Mouse (Mus musculus) intestine, embryonic 14.5 days (tissue): ENCODE measurements around the gene Prdm2. TPM values are rescaled to one million over a fixed set of nuclear protein-coding genes. Genes with fewer than 3 reads are reported as not detected.
A peak's percentile ranks its signal among the peaks of the same experiment; 100 is the strongest.

ENCODE experiments used
- ATAC-seq: fragments of 200-750 bp; cut with Nextera tagmentation; replicated peaks from 2 replicates; pipeline ENCODE4 v1.8.0; 2017; ENCODE audit warnings: low read depth, moderate number of reproducible peaks, moderate TSS enrichment, moderate library complexity; ENCODE audit not compliant: low FRiP score, low TSS enrichment
- DNase-seq: peaks from one replicate; pipeline ENCODE4 v3.0.0-alpha.2; 2018; ENCODE audit warnings: low spot score
- H3K27ac ChIP-seq: fragments of 300-500 bp; sonication (generic); 2 replicates; pipeline ENCODE4 v1.5.1; 2014; ENCODE audit warnings: low read depth, mild to moderate bottlenecking, control low read depth
- H3K27me3 ChIP-seq: fragments of 300-500 bp; sonication (generic); replicated peaks from 2 replicates; pipeline ENCODE4 v1.6.1; 2014; ENCODE audit warnings: low read length, control low read depth; ENCODE audit not compliant: control insufficient read depth, insufficient read depth
- H3K36me3 ChIP-seq: fragments of 300-500 bp; sonication (generic); 2 replicates; pipeline ENCODE4 v1.6.1; 2014; ENCODE audit warnings: low read length, control low read depth; ENCODE audit not compliant: control insufficient read depth, insufficient read depth
- H3K4me1 ChIP-seq: fragments of 300-500 bp; sonication (generic); replicated peaks from 2 replicates; pipeline ENCODE4 v1.6.1; 2014; ENCODE audit warnings: low read length, control low read depth, mixed read lengths; ENCODE audit not compliant: control insufficient read depth, insufficient read depth
- H3K4me2 ChIP-seq: fragments of 300-500 bp; sonication (generic); 2 replicates; pipeline ENCODE4 v1.6.1; 2014; ENCODE audit warnings: low read length
- H3K4me3 ChIP-seq: fragments of 300-500 bp; sonication (generic); 2 replicates; pipeline ENCODE4 v1.5.1; 2014; ENCODE audit warnings: low read depth, low read length, control low read depth, mixed read lengths
- H3K9ac ChIP-seq: fragments of 300-500 bp; sonication (generic); 2 replicates; pipeline ENCODE4 v1.6.1; 2014; ENCODE audit warnings: mild to moderate bottlenecking, low read length
- H3K9me3 ChIP-seq: fragments of 300-500 bp; sonication (generic); 2 replicates; pipeline ENCODE4 v1.6.1; 2016; ENCODE audit warnings: low read length, control low read depth; ENCODE audit not compliant: control insufficient read depth
- WGBS: fragments of 180-500 bp; shearing (Covaris S2); extraction: QIAGEN DNeasy Blood & Tissue Kit; methylation state at CpG from one replicate; pipeline ENCODE4 v1.1.7; 2014; 5-methylcytosine and 5-hydroxymethylcytosine counted together
- polyA plus RNA-seq: library from polyadenylated mRNA; unstranded; fragments of >200 nt; fragmentation: Nextera tagmentation; extraction: Ambion mirVana; gene quantifications from 2 replicates; pipeline ENCODE4 v1.2.1, GENCODE M21; 2014

Prdm2 gene
- polyA plus RNA-seq, 1 experiment from 2014 or later: 12.4 TPM

GRCm38 (mm10) chr4:143197845-143198356 is 14.9 kb downstream of the Prdm2 start:
- Histone ChIP-seq H3K36me3 (no peaks in the 10 kb centered on the region), H3K9me3 (no peaks in the 10 kb centered on the region), H3K4me3 (no peak overlapping the region), H3K27ac (no peak overlapping the region), H3K9ac (no peak overlapping the region), H3K4me1 (no peaks in the 10 kb centered on the region), H3K4me2 (no peak overlapping the region), H3K27me3 (no peaks in the 10 kb centered on the region)
- DNase-seq: peak; percentile 18
- 65% methylated on average over 5 of the region's 5 CpGs for WGBS
- ATAC-seq: no peak

DNA sequence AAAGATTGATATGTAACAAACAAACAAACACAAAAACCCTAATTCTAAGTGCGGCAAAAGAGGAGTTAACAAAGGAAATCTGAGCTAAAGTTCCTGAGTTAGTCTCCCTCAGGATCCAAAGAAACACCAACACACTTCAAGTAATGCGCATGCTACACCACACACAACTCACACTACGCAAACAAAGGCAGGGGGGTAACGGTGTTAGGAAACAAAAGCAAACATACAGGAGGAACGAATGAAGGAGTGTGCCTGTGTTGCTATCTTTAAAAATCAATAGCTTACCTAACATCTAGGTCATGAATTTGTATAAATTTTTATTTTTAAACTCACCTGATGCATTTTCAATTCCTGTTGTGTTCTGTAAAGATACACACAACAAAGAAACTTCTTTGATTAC is 18.5 kb downstream of the Prdm2 start:
- Histone ChIP-seq H3K4me2 (no peak overlapping the region), H3K4me1 (no peaks in the 10 kb centered on the region; the same call in 1 of the 2 replicates), H3K9ac (no peak overlapping the region), H3K36me3 (no peaks in the 10 kb centered on the region), H3K27ac (no peak overlapping the region), H3K4me3 (no peak overlapping the region), H3K27me3 (no peaks in the 10 kb centered on the region), H3K9me3 (no peaks in the 10 kb centered on the region)
- 80% methylated on average over 5 of the region's 5 CpGs for WGBS
- DNase-seq (peak; percentile 3), ATAC-seq (no peak)

DNA sequence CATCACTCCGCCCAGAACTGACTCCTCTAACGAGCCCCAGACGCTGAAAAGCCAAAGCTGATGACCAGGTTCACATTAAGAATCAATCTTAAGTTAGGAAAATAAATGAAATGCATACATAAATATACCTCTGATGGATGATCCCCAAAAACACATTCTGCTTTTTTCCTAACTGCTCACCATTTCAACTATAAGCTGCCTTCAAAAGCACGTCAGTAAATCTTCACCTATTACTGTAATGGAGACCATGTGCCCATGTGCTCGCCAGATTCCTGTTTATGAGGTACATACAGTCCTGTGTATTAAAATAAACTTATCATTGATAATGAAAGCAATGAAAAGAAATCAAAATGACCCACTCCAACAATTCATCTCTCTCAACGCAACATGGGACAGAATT is 19.6 kb downstream of the Prdm2 start:
- H3K27ac ChIP-seq: no peak overlapping the region
- no peak overlapping the region for H3K9ac ChIP-seq
- H3K4me3 ChIP-seq: no peak overlapping the region
- 80% methylated on average over 6 of the region's 6 CpGs for WGBS
- DNase-seq: no peak
- no peaks in the 10 kb centered on the region for H3K27me3 ChIP-seq
- ATAC-seq: no peak
- no peaks in the 10 kb centered on the region for H3K36me3 ChIP-seq
- no peak overlapping the region for H3K4me2 ChIP-seq
- H3K9me3 ChIP-seq: no peaks in the 10 kb centered on the region
- no peaks in the 10 kb centered on the region; the same call in 1 of the 2 replicates for H3K4me1 ChIP-seq

DNA sequence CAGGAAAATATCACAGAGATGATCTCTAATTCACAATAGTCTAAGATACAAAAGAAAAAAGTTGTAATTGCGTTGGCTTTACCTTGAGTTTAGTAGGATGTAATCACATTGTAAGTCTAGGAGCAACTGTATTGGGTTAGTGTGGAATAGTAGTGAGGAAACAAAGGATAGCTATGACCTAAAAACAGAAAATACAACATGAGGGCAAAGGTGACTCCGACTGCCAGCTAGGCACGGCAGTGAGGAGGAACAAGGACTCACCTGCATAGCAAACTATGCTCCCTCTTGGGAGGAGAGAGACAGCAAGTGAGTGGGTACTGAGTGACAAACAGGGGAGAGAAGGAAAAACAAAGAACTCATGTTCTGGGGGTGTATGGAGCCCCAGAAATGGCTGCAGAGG is 21.0 kb downstream of the Prdm2 start:
- no peak overlapping the region for H3K27ac ChIP-seq
- 76% methylated on average over 3 of the region's 3 CpGs for WGBS
- no peak overlapping the region for H3K4me3 ChIP-seq
- H3K36me3 ChIP-seq: no peaks in the 10 kb centered on the region
- DNase-seq (no peak), ATAC-seq (no peak)
- no peak overlapping the region for H3K4me2 ChIP-seq
- H3K4me1 ChIP-seq: no peaks in the 10 kb centered on the region; the same call in 1 of the 2 replicates
- H3K9me3 ChIP-seq: no peaks in the 10 kb centered on the region
- H3K9ac ChIP-seq: no peak overlapping the region
- H3K27me3 ChIP-seq: no peaks in the 10 kb centered on the region

DNA sequence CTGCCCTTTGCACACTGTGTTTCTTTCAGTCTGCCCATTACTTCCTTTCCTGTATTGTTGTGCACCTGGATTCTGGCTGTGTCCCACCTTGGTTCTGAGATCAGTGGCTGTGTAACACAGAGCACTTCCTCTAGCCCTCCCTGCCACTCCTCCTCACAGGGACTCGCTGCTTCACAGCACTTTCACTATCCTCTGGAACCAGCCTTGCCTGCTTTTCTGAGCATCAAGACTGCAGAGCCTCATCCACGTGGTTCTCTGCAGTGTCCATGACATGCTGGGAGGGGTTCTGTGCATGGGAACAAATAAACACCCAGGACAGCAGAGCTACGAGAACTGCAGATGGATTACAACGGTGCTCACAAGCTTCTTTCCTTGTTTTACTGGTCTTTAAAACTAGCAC is 22.1 kb downstream of the Prdm2 start:
- DNase-seq: peak; percentile 53
- no peaks in the 10 kb centered on the region for H3K36me3 ChIP-seq
- H3K4me3 ChIP-seq: no peak overlapping the region
- no peak overlapping the region for H3K27ac ChIP-seq
- ATAC-seq: no peak
- H3K9me3 ChIP-seq: no peaks in the 10 kb centered on the region
- H3K9ac ChIP-seq: no peak overlapping the region
- WGBS: 36% methylated on average over 4 of the region's 4 CpGs
- H3K27me3 ChIP-seq: no peaks in the 10 kb centered on the region
- H3K4me1 ChIP-seq: no peaks in the 10 kb centered on the region; the same call in 1 of the 2 replicates
- no peak overlapping the region for H3K4me2 ChIP-seq

DNA sequence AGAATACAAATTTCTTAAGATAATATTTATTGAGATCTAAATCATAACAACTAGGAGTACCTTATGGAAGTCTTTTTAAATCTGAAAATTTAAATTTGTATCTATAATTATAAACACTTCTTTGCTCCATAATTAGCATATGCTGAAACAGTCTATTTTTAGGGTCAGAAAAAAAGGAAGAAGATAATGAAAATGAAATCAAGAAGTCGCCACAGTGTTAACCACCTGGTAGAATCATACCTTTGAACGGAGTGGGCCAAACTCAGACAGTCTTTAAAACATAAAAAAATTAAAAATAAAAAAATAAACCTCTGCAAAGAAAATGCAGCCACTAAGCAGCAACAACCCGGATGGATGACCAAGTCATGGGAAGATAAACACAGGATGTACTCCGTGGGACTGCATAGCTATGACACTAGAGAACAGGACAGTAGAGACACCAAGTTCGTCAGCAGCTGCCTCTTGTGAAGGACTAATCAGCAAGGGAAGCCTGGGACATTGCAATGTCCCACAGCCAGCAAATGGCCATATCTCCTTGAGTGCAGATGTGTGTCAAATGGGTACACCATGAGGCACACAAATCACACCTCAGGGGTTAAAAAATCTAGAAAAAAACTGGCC is 24.1 kb downstream of the Prdm2 start:
- Histone ChIP-seq H3K9ac (no peak overlapping the region), H3K9me3 (no peaks in the 10 kb centered on the region), H3K4me2 (no peak overlapping the region), H3K4me3 (no peak overlapping the region), H3K36me3 (no peaks in the 10 kb centered on the region), H3K27me3 (no peaks in the 10 kb centered on the region), H3K4me1 (no peaks in the 10 kb centered on the region; the same call in 1 of the 2 replicates), H3K27ac (no peak overlapping the region)
- DNase-seq (no peak), ATAC-seq (no peak)
- WGBS: 77% methylated on average over 5 of the region's 5 CpGs

- no peaks in the 10 kb centered on the region for H3K9me3 ChIP-seq
- no peaks in the 10 kb centered on the region for H3K36me3 ChIP-seq
- no peak overlapping the region for H3K4me3 ChIP-seq
- H3K27me3 ChIP-seq: no peaks in the 10 kb centered on the region
- ATAC-seq: no peak
- no peak overlapping the region for H3K4me2 ChIP-seq
- H3K4me1 ChIP-seq: no peaks in the 10 kb centered on the region; the same call in 1 of the 2 replicates
- no peak overlapping the region for H3K27ac ChIP-seq
- DNase-seq: no peak
- no peak overlapping the region for H3K9ac ChIP-seq
These were observed 26.7 kb downstream of the Prdm2 start for GRCm38 (mm10) chr4:143186066-143186465.

DNA sequence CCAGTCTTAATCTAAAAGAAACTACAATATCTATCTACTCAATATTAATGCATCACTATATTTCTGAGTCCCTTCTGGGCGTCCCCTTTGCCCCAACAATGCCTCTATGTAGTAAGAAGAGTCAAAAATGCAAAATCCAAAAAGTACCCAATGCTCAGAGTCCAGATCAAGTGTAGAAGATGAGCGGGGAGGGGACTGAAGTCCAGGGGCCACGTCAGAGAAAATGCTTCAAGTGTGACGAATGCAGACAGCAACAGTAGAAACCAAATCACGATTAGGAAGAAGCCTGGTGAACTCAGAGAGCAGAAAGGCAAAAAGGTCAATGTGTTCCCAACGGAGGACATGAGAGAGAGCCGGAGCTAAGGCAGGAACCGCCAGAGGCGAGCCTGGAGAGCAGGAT is 27.3 kb downstream of the Prdm2 start:
- Histone ChIP-seq H3K9me3 (no peaks in the 10 kb centered on the region), H3K4me1 (no peaks in the 10 kb centered on the region), H3K9ac (no peak overlapping the region), H3K27me3 (no peaks in the 10 kb centered on the region), H3K4me2 (no peak overlapping the region), H3K36me3 (no peaks in the 10 kb centered on the region), H3K4me3 (no peak overlapping the region), H3K27ac (no peak overlapping the region)
- ATAC-seq (no peak), DNase-seq (peak; percentile 32)
- WGBS: 70% methylated on average over 9 of the region's 9 CpGs

GRCm38 (mm10) chr4:143183141-143183540 is 29.7 kb downstream of the Prdm2 start:
- ATAC-seq (no peak), DNase-seq (no peak)
- H3K27ac ChIP-seq: no peak overlapping the region
- no peak overlapping the region for H3K9ac ChIP-seq
- no peak overlapping the region for H3K4me2 ChIP-seq
- no peaks in the 10 kb centered on the region for H3K9me3 ChIP-seq
- H3K27me3 ChIP-seq: no peaks in the 10 kb centered on the region
- no peak overlapping the region for H3K4me3 ChIP-seq
- H3K36me3 ChIP-seq: peaks cover 11% of the 10 kb centered on the region; the same call in 1 of the 2 replicates
- no peaks in the 10 kb centered on the region for H3K4me1 ChIP-seq
- WGBS: 92% methylated on average over 6 of the region's 6 CpGs
